Mouse (Mus musculus) midbrain, postnatal 0 days (tissue): ENCODE results near the gene Methig1. TPM values are rescaled to one million over a fixed set of nuclear protein-coding genes. Genes with fewer than 3 reads are reported as not detected.
"Not testable (repeated sequence)": the region's sequence is repeated elsewhere in the genome, so short reads cannot be mapped to it uniquely, and the experiment has no call there.

Experiments used
- ATAC-seq: fragments of 200-750 bp; cut with Nextera tagmentation; 2 replicates; pipeline ENCODE4 v1.8.0; 2017; ENCODE audit warnings: moderate number of reproducible peaks, mild to moderate bottlenecking, moderate TSS enrichment, moderate library complexity; ENCODE audit not compliant: low FRiP score
- DNase-seq: peaks from one replicate; pipeline ENCODE4 v3.0.0-alpha.2; 2015; ENCODE audit warnings: low spot score
- H3K27ac ChIP-seq: fragments of 300-500 bp; sonication (generic); 2 replicates; pipeline ENCODE4 v1.5.1; 2014; ENCODE audit warnings: low read depth, mild to moderate bottlenecking, low read length, mixed read lengths
- H3K27me3 ChIP-seq: fragments of 300-500 bp; sonication (generic); 2 replicates; pipeline ENCODE4 v1.6.1; 2014; ENCODE audit warnings: low read length, control low read depth, mixed read lengths; ENCODE audit not compliant: insufficient read depth
- H3K36me3 ChIP-seq: fragments of 300-500 bp; sonication (generic); 2 replicates; pipeline ENCODE4 v1.6.1; 2014; ENCODE audit warnings: low read length, control low read depth, mixed read lengths; ENCODE audit not compliant: insufficient read depth
- H3K4me1 ChIP-seq: fragments of 300-500 bp; sonication (generic); 2 replicates; pipeline ENCODE4 v1.6.1; 2014; ENCODE audit warnings: mild to moderate bottlenecking, control low read depth, antibody characterized with exemption, low read length, mixed read lengths; ENCODE audit not compliant: insufficient read depth
- H3K4me2 ChIP-seq: fragments of 300-500 bp; sonication (generic); 2 replicates; pipeline ENCODE4 v1.6.1; 2014; ENCODE audit warnings: low read depth, mild to moderate bottlenecking, low read length, mixed read lengths; ENCODE audit not compliant: poor library complexity, severe bottlenecking
- H3K4me3 ChIP-seq: fragments of 300-500 bp; sonication (generic); 2 replicates; pipeline ENCODE4 v1.5.1; 2014; ENCODE audit warnings: low read depth, mild to moderate bottlenecking, low read length, moderate library complexity
- H3K9ac ChIP-seq: fragments of 300-500 bp; sonication (generic); replicated peaks from 2 replicates; pipeline ENCODE4 v1.6.1; 2014; ENCODE audit warnings: mild to moderate bottlenecking, low read length, moderate library complexity, mixed read lengths; ENCODE audit not compliant: poor library complexity, severe bottlenecking
- H3K9me3 ChIP-seq: fragments of 300-500 bp; sonication (generic); 2 replicates; pipeline ENCODE4 v1.6.1; 2016; ENCODE audit warnings: low read length, control low read depth
- CTCF ChIP-seq: IDR thresholded peaks from 2 replicates; pipeline ENCODE4 v1.5.1; 2016; ENCODE audit warnings: antibody characterized with exemption, mild to moderate bottlenecking
- WGBS: fragments of 180-500 bp; shearing (Covaris S2); extraction: QIAGEN DNeasy Blood & Tissue Kit; methylation state at CpG from one replicate; pipeline ENCODE4 v1.1.7; 2014; 5-methylcytosine and 5-hydroxymethylcytosine counted together
- polyA plus RNA-seq: library from polyadenylated mRNA; unstranded; fragments of >200 nt; fragmentation: Nextera tagmentation; extraction: Ambion mirVana; gene quantifications from 2 replicates; pipeline ENCODE4 v1.2.1, GENCODE M21; 2015
- total RNA-seq: library from RNA; depleted of rRNA; stranded (reverse); fragments of >200 nt; gene quantifications from 2 replicates; pipeline ENCODE4 v1.2.3, GENCODE M21; 2014; rRNA removed

The Methig1 gene
- not detected in 2 replicates for total RNA-seq
- polyA plus RNA-seq, result not detected in 2 replicates

GRCm38 (mm10) chr15:100352711-100353250 lies at the start of gene Methig1, which contains the start of gene Mettl7a2:
Gene Methig1, plus strand, starts transcription at chr15:100353149.
Gene Mettl7a2, plus strand, starts transcription at chr15:100353200.
- WGBS, result 85% methylated on average over 10 of the region's 10 CpGs
- no peak within 1 kb of the TSS for H3K4me2 ChIP-seq
- H3K9me3 ChIP-seq, result no peaks in the 10 kb centered on the region
- DNase-seq, result no peak
- no peak for ATAC-seq
- no peaks in the 10 kb centered on the region for H3K27me3 ChIP-seq
- H3K9ac ChIP-seq, result no peak within 1 kb of the TSS
- no peaks in the 10 kb centered on the region for H3K4me1 ChIP-seq
- H3K4me3 ChIP-seq, result no peak within 1 kb of the TSS
- no peak for TF ChIP-seq CTCF
- H3K27ac ChIP-seq, result no peak within 1 kb of the TSS
- H3K36me3 ChIP-seq, result no peaks in the 10 kb centered on the region

- WGBS, result 38% methylated on average over 8 of the region's 8 CpGs
- H3K9ac ChIP-seq, result peak overlapping the region; percentile 75
- ATAC-seq (no peak), DNase-seq (no peak)
- H3K27ac ChIP-seq, result 0 out of 2 replicates have a peak overlapping the region, but pooled peaks have one; percentile 85
- no peaks in the 10 kb centered on the region for H3K36me3 ChIP-seq
- peak overlapping the region; percentile 48 for H3K4me3 ChIP-seq
- H3K4me2 ChIP-seq, result peak overlapping the region; percentile 80
- no peak for TF ChIP-seq CTCF
- no peaks in the 10 kb centered on the region for H3K4me1 ChIP-seq
- no peaks in the 10 kb centered on the region for H3K27me3 ChIP-seq
- H3K9me3 ChIP-seq, result no peaks in the 10 kb centered on the region
These were observed 49.4 kb upstream of the Methig1 start for GRCm38 (mm10) chr15:100303428-100304018.

GRCm38 (mm10) chr15:100304019-100304991 lies 48.6 kb upstream of the Methig1 start, which contains the start of gene Mettl7a1:
Gene Mettl7a1, plus strand, starts transcription at chr15:100304140.
- WGBS, result 3% methylated on average over 23 of the region's 30 CpGs
- Histone ChIP-seq H3K9me3 (no peaks in the 10 kb centered on the region), H3K4me3 (peak within 1 kb of the TSS; percentile 48), H3K4me1 (no peaks in the 10 kb centered on the region), H3K9ac (peak within 1 kb of the TSS; percentile 75), H3K27ac (peak within 1 kb of the TSS; percentile 85), H3K27me3 (no peaks in the 10 kb centered on the region), H3K4me2 (peak within 1 kb of the TSS; percentile 80), H3K36me3 (no peaks in the 10 kb centered on the region)
- peak; percentile 91 for DNase-seq
- ATAC-seq, result peak; percentile 72
- TF ChIP-seq CTCF, result no peak

GRCm38 (mm10) chr15:100306201-100306600 lies 46.7 kb upstream of the Methig1 start:
- H3K4me2 ChIP-seq, result no peak overlapping the region
- H3K9ac ChIP-seq, result no peak overlapping the region
- H3K4me3 ChIP-seq, result no peak overlapping the region
- no peak for DNase-seq
- WGBS, result 90% methylated on average over 2 of the region's 2 CpGs
- ATAC-seq, result no peak
- no peaks in the 10 kb centered on the region for H3K27me3 ChIP-seq
- H3K36me3 ChIP-seq, result no peaks in the 10 kb centered on the region
- no peaks in the 10 kb centered on the region for H3K9me3 ChIP-seq
- no peaks in the 10 kb centered on the region for H3K4me1 ChIP-seq
- TF ChIP-seq CTCF, result no peak
- no peak overlapping the region for H3K27ac ChIP-seq

GRCm38 (mm10) chr15:100307438-100308096 lies 45.4 kb upstream of the Methig1 start:
- peak; percentile 66 for TF ChIP-seq CTCF
- not testable (repeated sequence) for H3K4me2 ChIP-seq, ATAC-seq, H3K27ac ChIP-seq, H3K9me3 ChIP-seq, H3K27me3 ChIP-seq, H3K4me1 ChIP-seq, H3K36me3 ChIP-seq, H3K4me3 ChIP-seq, H3K9ac ChIP-seq
- 38% methylated on average over 11 of the region's 11 CpGs for WGBS
- DNase-seq, result peak; percentile 65
